Mouse (Mus musculus): ENCODE data around the gene Rnasek. TPM values are rescaled to one million over a fixed set of nuclear protein-coding genes. Genes with fewer than 3 reads are reported as not detected.

Rnasek gene
- polyA plus RNA-seq, 1 experiment from 2014 or later = 235 TPM

GRCm38 (mm10) chr11:70232546-70232945 lies 7.1 kb downstream of the Rnasek start:
- Histone ChIP-seq H3K9ac (ENCODE audit: low read length) (peak overlapping the region; percentile 64), H3K27ac (ENCODE audit: low read depth, low read length) (no peak overlapping the region; the same call in 1 of the 2 replicates), H3K27me3 (replicated peaks; ENCODE audit: control insufficient read depth, insufficient read depth, low read length) (peaks cover 29% of the 10 kb centered on the region), H3K4me1 (ENCODE audit: control insufficient read depth, insufficient read depth, low read length) (peaks cover 11% of the 10 kb centered on the region), H3K9me3 (replicated peaks; ENCODE audit: control insufficient read depth, low read length) (no peaks in the 10 kb centered on the region), H3K4me2 (ENCODE audit: low read length) (peak overlapping the region; percentile 54), H3K4me3 (ENCODE audit: low read depth, low read length) (peak overlapping the region; percentile 31), H3K36me3 (ENCODE audit: control insufficient read depth, insufficient read depth, low read length) (peaks cover 18% of the 10 kb centered on the region)
- no peak for ATAC-seq
- peak; percentile 61 for DNase-seq (ENCODE audit: low spot score)
- 9% methylated on average over 10 of the region's 10 CpGs for WGBS

GRCm38 (mm10) chr11:70230239-70230727 lies 9.4 kb downstream of the Rnasek start:
- no peak overlapping the region; the same call in 1 of the 2 replicates for H3K9ac ChIP-seq (ENCODE audit: low read length)
- peaks cover 41% of the 10 kb centered on the region for H3K27me3 ChIP-seq (replicated peaks; ENCODE audit: control insufficient read depth, insufficient read depth, low read length)
- H3K9me3 ChIP-seq (replicated peaks; ENCODE audit: control insufficient read depth, low read length) = no peaks in the 10 kb centered on the region
- H3K4me2 ChIP-seq (ENCODE audit: low read length) = peak overlapping the region; percentile 48
- peaks cover 10% of the 10 kb centered on the region; the same call in 1 of the 2 replicates for H3K4me1 ChIP-seq (ENCODE audit: control insufficient read depth, insufficient read depth, low read length)
- DNase-seq (ENCODE audit: low spot score) (peak; percentile 84), ATAC-seq (peak; percentile 53)
- H3K36me3 ChIP-seq (ENCODE audit: control insufficient read depth, insufficient read depth, low read length) = peaks cover 11% of the 10 kb centered on the region
- WGBS = 2% methylated on average over 32 of the region's 32 CpGs
- H3K27ac ChIP-seq (ENCODE audit: low read depth, low read length) = no peak overlapping the region
- peak overlapping the region; percentile 23; the same call in 1 of the 2 replicates for H3K4me3 ChIP-seq (ENCODE audit: low read depth, low read length)

- Histone ChIP-seq H3K4me2 (ENCODE audit: low read length) (peak within 1 kb of the TSS; percentile 48), H3K36me3 (ENCODE audit: control insufficient read depth, insufficient read depth, low read length) (peaks cover 3% of the 10 kb centered on the region; the same call in 1 of the 2 replicates), H3K9ac (ENCODE audit: low read length) (no peak within 1 kb of the TSS; the same call in 1 of the 2 replicates), H3K4me3 (ENCODE audit: low read depth, low read length) (peak within 1 kb of the TSS; percentile 23), H3K4me1 (ENCODE audit: control insufficient read depth, insufficient read depth, low read length) (peaks cover 10% of the 10 kb centered on the region; the same call in 1 of the 2 replicates), H3K9me3 (replicated peaks; ENCODE audit: control insufficient read depth, low read length) (no peaks in the 10 kb centered on the region), H3K27me3 (replicated peaks; ENCODE audit: control insufficient read depth, insufficient read depth, low read length) (peaks cover 41% of the 10 kb centered on the region), H3K27ac (ENCODE audit: low read depth, low read length) (no peak within 1 kb of the TSS)
- 3% methylated on average over 39 of the region's 39 CpGs for WGBS
- DNase-seq (ENCODE audit: low spot score) (no peak), ATAC-seq (0 out of 2 replicates have a peak, but pooled peaks have one; percentile 3)
Observed at GRCm38 (mm10) chr11:70229260-70230010, 10.2 kb downstream of the Rnasek start, which contains the start of gene Bcl6b. Bcl6b (minus strand) TSS chr11:70229798.

- Histone ChIP-seq H3K4me3 (ENCODE audit: low read depth, low read length) (peak overlapping the region; percentile 23), H3K4me2 (ENCODE audit: low read length) (peak overlapping the region; percentile 48), H3K9me3 (replicated peaks; ENCODE audit: control insufficient read depth, low read length) (no peaks in the 10 kb centered on the region), H3K27ac (ENCODE audit: low read depth, low read length) (no peak overlapping the region), H3K4me1 (ENCODE audit: control insufficient read depth, insufficient read depth, low read length) (peaks cover 10% of the 10 kb centered on the region; the same call in 1 of the 2 replicates), H3K36me3 (ENCODE audit: control insufficient read depth, insufficient read depth, low read length) (no peaks in the 10 kb centered on the region), H3K27me3 (replicated peaks; ENCODE audit: control insufficient read depth, insufficient read depth, low read length) (peaks cover 41% of the 10 kb centered on the region), H3K9ac (ENCODE audit: low read length) (no peak overlapping the region)
- whole genome bisulfite sequencing = under 1% methylated on average over 19 of the region's 19 CpGs
- peak; percentile 69 for ATAC-seq
- DNase-seq (ENCODE audit: low spot score) = peak; percentile 88
Observed at GRCm38 (mm10) chr11:70228828-70229227, 10.8 kb downstream of the Rnasek start.

- Histone ChIP-seq H3K27ac (ENCODE audit: low read depth, low read length) (no peak overlapping the region), H3K9me3 (replicated peaks; ENCODE audit: control insufficient read depth, low read length) (no peaks in the 10 kb centered on the region), H3K4me3 (ENCODE audit: low read depth, low read length) (no peak overlapping the region), H3K9ac (ENCODE audit: low read length) (no peak overlapping the region), H3K27me3 (replicated peaks; ENCODE audit: control insufficient read depth, insufficient read depth, low read length) (peaks cover 41% of the 10 kb centered on the region), H3K36me3 (ENCODE audit: control insufficient read depth, insufficient read depth, low read length) (no peaks in the 10 kb centered on the region), H3K4me1 (ENCODE audit: control insufficient read depth, insufficient read depth, low read length) (peaks cover 10% of the 10 kb centered on the region; the same call in 1 of the 2 replicates), H3K4me2 (ENCODE audit: low read length) (no peak overlapping the region)
- DNase-seq (ENCODE audit: low spot score) (no peak), ATAC-seq (no peak)
- WGBS = 87% methylated on average over 4 of the region's 4 CpGs
Observed at GRCm38 (mm10) chr11:70227661-70228245, 11.9 kb downstream of the Rnasek start.

- DNase-seq (ENCODE audit: low spot score) (peak; percentile 54), ATAC-seq (peak; percentile 21; the same call in 1 of the 2 replicates)
- Histone ChIP-seq H3K9me3 (replicated peaks; ENCODE audit: control insufficient read depth, low read length) (no peaks in the 10 kb centered on the region), H3K4me3 (ENCODE audit: low read depth, low read length) (no peak overlapping the region), H3K36me3 (ENCODE audit: control insufficient read depth, insufficient read depth, low read length) (no peaks in the 10 kb centered on the region), H3K4me1 (ENCODE audit: control insufficient read depth, insufficient read depth, low read length) (peaks cover 10% of the 10 kb centered on the region; the same call in 1 of the 2 replicates), H3K4me2 (ENCODE audit: low read length) (peak overlapping the region; percentile 44), H3K9ac (ENCODE audit: low read length) (no peak overlapping the region), H3K27ac (ENCODE audit: low read depth, low read length) (no peak overlapping the region), H3K27me3 (replicated peaks; ENCODE audit: control insufficient read depth, insufficient read depth, low read length) (peaks cover 41% of the 10 kb centered on the region)
- WGBS = 30% methylated on average over 5 of the region's 5 CpGs
Observed at GRCm38 (mm10) chr11:70227126-70227525, 12.5 kb downstream of the Rnasek start.

- DNase-seq (ENCODE audit: low spot score) = no peak
- Histone ChIP-seq H3K9me3 (replicated peaks; ENCODE audit: control insufficient read depth, low read length) (no peaks in the 10 kb centered on the region), H3K4me3 (ENCODE audit: low read depth, low read length) (peak overlapping the region; percentile 23), H3K27ac (ENCODE audit: low read depth, low read length) (no peak overlapping the region), H3K4me2 (ENCODE audit: low read length) (peak overlapping the region; percentile 44), H3K27me3 (replicated peaks; ENCODE audit: control insufficient read depth, insufficient read depth, low read length) (peaks cover 41% of the 10 kb centered on the region), H3K4me1 (ENCODE audit: control insufficient read depth, insufficient read depth, low read length) (peaks cover 14% of the 10 kb centered on the region; the same call in 1 of the 2 replicates), H3K9ac (ENCODE audit: low read length) (peak overlapping the region; percentile 45), H3K36me3 (ENCODE audit: control insufficient read depth, insufficient read depth, low read length) (no peaks in the 10 kb centered on the region)
- ATAC-seq = no peak
- WGBS = 7% methylated on average over 18 of the region's 18 CpGs
Observed at GRCm38 (mm10) chr11:70226602-70226890, 13.1 kb downstream of the Rnasek start.

- peak overlapping the region; percentile 45 for H3K9ac ChIP-seq (ENCODE audit: low read length)
- peak overlapping the region; percentile 44 for H3K4me2 ChIP-seq (ENCODE audit: low read length)
- H3K4me3 ChIP-seq (ENCODE audit: low read depth, low read length) = peak overlapping the region; percentile 23
- H3K27ac ChIP-seq (ENCODE audit: low read depth, low read length) = no peak overlapping the region
- peaks cover 41% of the 10 kb centered on the region for H3K27me3 ChIP-seq (replicated peaks; ENCODE audit: control insufficient read depth, insufficient read depth, low read length)
- H3K4me1 ChIP-seq (ENCODE audit: control insufficient read depth, insufficient read depth, low read length) = peaks cover 16% of the 10 kb centered on the region; the same call in 1 of the 2 replicates
- no peaks in the 10 kb centered on the region for H3K9me3 ChIP-seq (replicated peaks; ENCODE audit: control insufficient read depth, low read length)
- DNase-seq (ENCODE audit: low spot score) = no peak
- 24% methylated on average over 27 of the region's 27 CpGs for WGBS
- ATAC-seq = no peak
- no peaks in the 10 kb centered on the region for H3K36me3 ChIP-seq (ENCODE audit: control insufficient read depth, insufficient read depth, low read length)
Observed at GRCm38 (mm10) chr11:70225798-70226601, 13.6 kb downstream of the Rnasek start.
